Mouse (Mus musculus): ENCODE measurements around the gene Actn1. TPM values are rescaled to one million over a fixed set of nuclear protein-coding genes. Genes with fewer than 3 reads are reported as not detected.
"Not testable (repeated sequence)": the region's sequence is repeated elsewhere in the genome, so short reads cannot be mapped to it uniquely, and the experiment has no call there.

Gene Actn1
- 4.9 to 18.8 TPM (median 7.8 TPM) in 3 replicates for total RNA-seq (2017)

DNA sequence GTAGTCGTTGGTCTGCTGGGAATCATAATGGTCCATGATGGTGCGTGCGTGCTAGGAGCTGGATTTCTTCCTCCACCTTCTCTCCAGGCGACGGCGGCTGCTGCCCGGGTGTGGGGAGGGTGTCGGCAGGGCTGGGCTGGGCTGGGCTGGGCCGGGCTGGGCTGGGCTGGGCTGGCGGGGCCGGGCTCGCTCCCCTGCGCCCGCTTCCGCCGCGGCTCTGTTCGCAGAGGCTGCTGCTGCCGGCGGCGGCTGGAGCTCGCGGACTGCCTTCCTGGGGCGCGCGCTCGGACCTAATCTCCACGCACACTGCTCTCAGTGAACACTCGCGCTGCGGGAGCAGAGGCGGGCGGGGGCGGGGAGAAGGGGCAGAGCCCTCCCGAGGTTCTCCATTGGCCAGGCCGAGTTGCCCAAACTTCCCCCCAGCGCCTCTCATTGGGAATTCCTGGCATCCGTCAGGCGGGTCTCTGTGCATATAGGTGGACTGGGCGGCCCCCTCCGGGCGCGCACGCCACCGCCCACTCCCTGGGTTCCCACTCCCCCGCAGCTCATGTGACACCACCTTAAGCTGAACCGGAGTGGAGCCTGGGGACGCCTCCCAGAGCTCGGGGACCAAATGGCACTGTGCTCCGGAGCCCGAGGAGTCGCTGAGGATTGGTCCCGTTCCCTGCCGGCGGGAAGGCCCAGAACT is at the start of gene Actn1:
Gene Actn1, minus strand, starts transcription at position 316 of the 688 bp plus-strand sequence.
- no peak for ATAC-seq (replicated peaks; ENCODE audit: insufficient number of reproducible peaks, low FRiP score, low TSS enrichment, poor library complexity, severe bottlenecking)

DNA sequence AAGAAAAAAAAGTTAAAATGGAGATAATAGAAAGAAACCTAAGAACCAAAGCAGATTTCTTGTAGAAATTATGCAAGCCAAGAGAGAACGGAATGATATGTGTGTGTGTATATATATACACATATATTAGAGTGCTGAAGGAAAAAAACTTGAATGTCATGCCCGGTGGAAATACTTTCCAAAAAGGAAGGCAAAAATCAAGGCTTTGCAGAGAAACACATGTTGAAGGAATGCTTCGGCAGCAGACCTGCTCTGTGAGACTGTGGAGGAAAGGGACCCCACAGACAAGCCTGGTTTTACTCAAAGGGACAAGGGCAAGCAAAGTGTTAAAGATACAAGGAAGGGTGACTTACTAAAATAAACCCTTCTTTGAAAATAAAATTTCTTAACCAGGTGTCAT is 47.4 kb upstream of the Actn1 start:
- ATAC-seq (replicated peaks; ENCODE audit: insufficient number of reproducible peaks, low FRiP score, low TSS enrichment, poor library complexity, severe bottlenecking) = no peak

GRCm38 (mm10) chr12:80304518-80304917 is 44.3 kb upstream of the Actn1 start:
- ATAC-seq (replicated peaks; ENCODE audit: insufficient number of reproducible peaks, low FRiP score, low TSS enrichment, poor library complexity, severe bottlenecking) = no peak

- ATAC-seq (replicated peaks; ENCODE audit: insufficient number of reproducible peaks, low FRiP score, low TSS enrichment, poor library complexity, severe bottlenecking) = no peak
These were observed 40.8 kb upstream of the Actn1 start for GRCm38 (mm10) chr12:80300833-80301456.

GRCm38 (mm10) chr12:80298714-80299113 is 38.5 kb upstream of the Actn1 start:
- no peak for ATAC-seq (replicated peaks; ENCODE audit: insufficient number of reproducible peaks, low FRiP score, low TSS enrichment, poor library complexity, severe bottlenecking)

GRCm38 (mm10) chr12:80291895-80292435 is 31.8 kb upstream of the Actn1 start:
- ATAC-seq (replicated peaks; ENCODE audit: insufficient number of reproducible peaks, low FRiP score, low TSS enrichment, poor library complexity, severe bottlenecking) = no peak

DNA sequence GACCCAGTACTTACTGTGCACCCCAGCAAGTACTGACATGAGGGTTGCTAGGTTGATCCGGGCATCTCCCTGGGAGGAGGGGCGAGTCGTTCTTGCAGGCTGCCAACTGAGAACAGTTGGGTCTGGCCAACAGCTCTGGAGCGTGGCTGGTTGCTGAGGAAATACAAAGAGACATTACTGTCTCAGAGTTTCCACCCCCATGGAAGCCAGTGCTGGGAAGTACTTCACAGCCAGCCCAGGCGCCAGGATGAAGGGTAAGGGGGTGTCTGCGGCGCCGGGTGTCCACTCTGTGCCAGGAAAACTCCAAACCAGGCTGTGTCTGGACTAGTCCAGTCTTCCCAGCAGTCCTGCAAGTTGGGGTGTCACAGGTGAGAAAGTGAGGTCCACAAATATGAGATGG is 30.8 kb upstream of the Actn1 start:
- ATAC-seq (replicated peaks; ENCODE audit: insufficient number of reproducible peaks, low FRiP score, low TSS enrichment, poor library complexity, severe bottlenecking) = no peak

DNA sequence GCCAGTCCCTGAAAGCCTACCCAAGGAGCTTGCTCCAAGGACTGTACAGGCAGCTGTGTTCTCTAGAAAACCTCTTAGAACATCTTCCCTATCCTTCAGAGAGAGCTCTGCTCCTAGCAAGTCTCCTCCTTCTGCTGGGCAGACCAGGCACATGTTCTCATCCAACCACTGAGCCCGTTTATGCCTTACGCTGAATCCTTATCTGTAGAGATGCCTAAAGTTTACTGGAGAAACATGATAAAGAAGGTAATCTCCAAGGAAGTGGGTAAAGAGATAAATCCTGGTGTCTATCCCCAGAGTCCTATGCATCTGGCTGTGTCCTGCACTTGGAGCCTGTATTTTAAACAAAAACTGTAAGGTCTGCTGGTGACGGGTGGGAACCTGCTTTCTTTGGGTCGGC is 30.3 kb upstream of the Actn1 start:
- ATAC-seq (replicated peaks; ENCODE audit: insufficient number of reproducible peaks, low FRiP score, low TSS enrichment, poor library complexity, severe bottlenecking) = no peak

- no peak for ATAC-seq (replicated peaks; ENCODE audit: insufficient number of reproducible peaks, low FRiP score, low TSS enrichment, poor library complexity, severe bottlenecking)
These were observed 29.6 kb upstream of the Actn1 start for GRCm38 (mm10) chr12:80289722-80290121.

- no peak for ATAC-seq (replicated peaks; ENCODE audit: insufficient number of reproducible peaks, low FRiP score, low TSS enrichment, poor library complexity, severe bottlenecking)
These were observed 25.7 kb upstream of the Actn1 start for GRCm38 (mm10) chr12:80285890-80286289.

- ATAC-seq (replicated peaks; ENCODE audit: insufficient number of reproducible peaks, low FRiP score, low TSS enrichment, poor library complexity, severe bottlenecking) = not testable (repeated sequence)
These were observed 24.1 kb upstream of the Actn1 start for GRCm38 (mm10) chr12:80284251-80284650.

DNA sequence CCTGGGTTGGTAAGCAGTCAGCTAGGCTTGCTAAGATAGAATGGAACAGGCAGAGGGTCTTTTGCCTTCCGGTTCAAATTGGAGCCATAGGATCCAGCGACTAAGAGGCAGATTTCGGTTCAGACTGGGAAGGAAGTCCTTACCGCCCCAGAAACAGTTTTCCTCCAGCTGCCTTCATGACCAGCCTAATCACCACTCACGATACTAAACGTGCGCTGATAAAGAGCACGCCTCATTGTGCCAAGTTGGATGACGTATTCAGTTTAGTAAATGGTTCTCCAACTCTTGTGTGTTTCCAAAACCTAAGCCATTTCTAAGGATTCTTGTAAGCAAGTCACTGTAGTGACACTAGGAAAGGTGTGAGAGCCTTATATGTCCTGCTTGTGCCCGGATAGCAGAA is 18.7 kb upstream of the Actn1 start:
- ATAC-seq (replicated peaks; ENCODE audit: insufficient number of reproducible peaks, low FRiP score, low TSS enrichment, poor library complexity, severe bottlenecking) = no peak

- no peak for ATAC-seq (replicated peaks; ENCODE audit: insufficient number of reproducible peaks, low FRiP score, low TSS enrichment, poor library complexity, severe bottlenecking)
These were observed 17.3 kb upstream of the Actn1 start for GRCm38 (mm10) chr12:80277428-80277827.

DNA sequence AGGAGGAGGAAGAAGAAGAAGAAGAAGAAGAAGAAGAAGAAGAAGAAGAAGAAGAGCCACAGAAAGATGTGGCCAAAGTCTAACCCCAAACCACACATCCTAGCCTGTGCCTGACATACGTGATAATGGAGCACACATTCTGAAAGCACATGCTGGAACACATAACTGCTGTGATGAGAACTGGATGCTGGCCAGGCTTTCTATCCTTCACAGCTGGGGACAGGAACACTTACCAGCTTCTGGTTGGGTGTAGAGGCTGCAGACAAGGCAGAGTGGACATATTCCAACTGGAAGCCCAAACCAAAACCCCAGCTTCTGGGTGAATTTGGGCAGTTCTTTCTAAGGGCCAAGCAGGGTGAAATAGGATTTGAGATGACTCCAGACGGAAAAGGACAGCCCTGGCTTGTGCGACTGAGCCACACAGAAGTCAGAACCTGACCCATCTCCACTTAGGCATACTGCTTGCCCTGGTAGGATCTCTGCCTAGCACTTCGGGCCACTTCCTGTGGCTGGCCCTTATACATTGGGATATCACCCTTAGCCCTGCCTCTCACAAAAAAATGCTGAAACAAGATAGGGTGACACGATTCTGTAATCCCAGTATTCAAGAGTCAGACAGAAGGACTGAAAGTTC is 15.1 kb upstream of the Actn1 start:
- ATAC-seq (replicated peaks; ENCODE audit: insufficient number of reproducible peaks, low FRiP score, low TSS enrichment, poor library complexity, severe bottlenecking) = no peak

DNA sequence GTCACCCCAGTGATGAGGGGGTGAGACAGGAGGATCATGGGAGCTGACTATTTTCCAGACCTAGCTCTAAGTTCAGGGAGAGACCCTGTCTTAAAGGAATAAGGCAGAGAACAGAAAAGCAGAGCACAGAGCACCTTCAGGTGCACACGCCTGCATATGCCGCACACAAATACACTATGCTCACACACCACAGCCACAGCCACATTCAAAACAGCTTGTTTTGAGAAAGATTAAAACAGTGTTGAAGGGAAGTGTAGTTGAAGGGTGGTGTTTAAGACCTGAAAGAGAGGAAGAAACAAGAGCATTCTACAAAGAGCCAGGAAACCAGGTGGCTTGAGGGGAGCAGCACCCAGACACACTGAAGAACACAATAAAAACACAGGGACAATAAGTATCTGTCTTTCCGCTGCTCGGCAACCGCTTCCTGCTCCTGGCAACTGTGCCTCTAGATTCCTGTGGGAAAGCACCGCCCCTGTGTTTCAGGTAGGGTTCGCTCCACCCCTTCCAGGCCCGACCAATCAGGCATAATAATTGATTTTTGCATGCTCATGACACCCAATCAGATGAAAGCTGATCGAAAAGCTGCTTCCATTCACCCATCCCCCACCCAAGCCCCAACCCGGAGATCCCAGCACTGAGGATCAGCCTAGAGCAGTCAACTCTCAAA is 13.0 kb upstream of the Actn1 start:
- no peak for ATAC-seq (replicated peaks; ENCODE audit: insufficient number of reproducible peaks, low FRiP score, low TSS enrichment, poor library complexity, severe bottlenecking)

- no peak for ATAC-seq (replicated peaks; ENCODE audit: insufficient number of reproducible peaks, low FRiP score, low TSS enrichment, poor library complexity, severe bottlenecking)
These were observed 11.6 kb upstream of the Actn1 start for GRCm38 (mm10) chr12:80271806-80272205.

DNA sequence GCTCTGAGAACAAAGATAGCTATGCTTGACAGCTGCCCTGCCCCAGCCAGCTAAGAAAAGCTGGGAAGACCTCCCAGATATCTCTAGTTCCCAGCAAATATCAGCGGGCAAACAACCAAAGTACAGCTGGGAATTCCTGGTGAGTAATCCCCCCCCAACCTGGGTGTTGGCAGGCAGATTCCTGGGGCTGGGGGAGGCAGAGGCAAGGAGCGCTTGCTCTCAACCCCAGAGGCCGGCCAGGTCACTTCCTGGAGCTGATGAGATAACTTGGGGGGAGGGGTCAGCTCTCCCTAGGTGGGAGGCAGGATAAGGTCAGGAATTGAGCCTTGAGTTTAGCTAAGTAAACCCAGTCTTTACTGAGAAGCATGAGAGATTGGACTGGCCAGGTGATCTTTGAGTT is 10.8 kb upstream of the Actn1 start:
- no peak for ATAC-seq (replicated peaks; ENCODE audit: insufficient number of reproducible peaks, low FRiP score, low TSS enrichment, poor library complexity, severe bottlenecking)

DNA sequence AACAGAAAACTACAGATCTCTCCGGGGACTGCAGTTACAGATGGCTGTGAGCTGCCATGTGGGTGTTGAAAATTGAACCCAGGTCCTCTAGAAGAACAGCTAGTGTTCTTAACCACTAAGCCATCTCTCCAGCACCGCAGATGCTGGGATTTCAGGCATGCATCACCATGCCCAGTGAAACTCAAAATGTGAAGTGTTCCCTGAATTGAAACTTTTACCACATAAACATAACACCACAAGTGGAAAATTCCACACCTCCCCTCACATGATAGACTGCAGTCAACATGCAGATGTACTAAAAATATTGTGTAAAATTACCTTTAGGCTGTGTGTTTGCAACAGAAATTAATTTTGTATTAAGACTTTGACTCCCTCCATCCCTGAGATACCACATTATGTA is 9.1 kb upstream of the Actn1 start:
- no peak for ATAC-seq (replicated peaks; ENCODE audit: insufficient number of reproducible peaks, low FRiP score, low TSS enrichment, poor library complexity, severe bottlenecking)

DNA sequence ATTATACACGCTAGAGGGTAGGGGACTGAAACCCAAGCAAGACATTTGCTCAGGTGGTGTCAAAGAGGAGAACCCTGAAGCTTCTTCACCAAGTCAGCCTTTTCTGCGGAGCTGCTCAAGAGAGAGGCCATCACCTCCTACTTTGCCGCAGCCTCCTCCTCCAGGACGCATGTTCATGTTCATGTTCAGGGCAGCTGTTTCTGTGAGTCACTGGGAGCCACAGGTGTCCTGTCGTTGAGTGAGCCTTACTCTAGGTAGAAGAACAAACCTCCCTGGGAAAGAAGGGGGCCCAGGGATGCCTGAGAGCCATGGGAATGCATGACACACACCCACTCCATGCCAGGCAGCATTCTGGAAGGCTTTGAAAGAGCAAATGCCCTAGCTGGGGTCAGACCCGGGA is 7.8 kb upstream of the Actn1 start:
- ATAC-seq (replicated peaks; ENCODE audit: insufficient number of reproducible peaks, low FRiP score, low TSS enrichment, poor library complexity, severe bottlenecking) = no peak

All from monocyte, adult 5-6 weeks (primary cell).